Mouse (Mus musculus) neural tube, embryonic 11.5 days (tissue): ENCODE results near the gene Elfn1. TPM values are rescaled to one million over a fixed set of nuclear protein-coding genes. Genes with fewer than 3 reads are reported as not detected.

Experiments used
- ATAC-seq: fragments of 200-750 bp; cut with Nextera tagmentation; 2 replicates; pipeline ENCODE4 v1.8.0; 2017; ENCODE audit warnings: moderate number of reproducible peaks, mild to moderate bottlenecking, moderate TSS enrichment, moderate library complexity; ENCODE audit not compliant: insufficient read depth, low FRiP score, low TSS enrichment
- DNase-seq: peaks from one replicate; pipeline ENCODE4 v3.0.0-alpha.2; 2015; ENCODE audit warnings: low spot score
- H3K27ac ChIP-seq: fragments of 300-500 bp; sonication (generic); 2 replicates; pipeline ENCODE4 v1.5.1; 2014; ENCODE audit warnings: low read depth, mild to moderate bottlenecking, low read length
- H3K27me3 ChIP-seq: fragments of 300-500 bp; sonication (generic); 2 replicates; pipeline ENCODE4 v1.6.1; 2014; ENCODE audit warnings: mild to moderate bottlenecking, low read length, mixed read lengths; ENCODE audit not compliant: control insufficient read depth, insufficient read depth
- H3K36me3 ChIP-seq: fragments of 300-500 bp; sonication (generic); 2 replicates; pipeline ENCODE4 v1.6.1; 2014; ENCODE audit warnings: mild to moderate bottlenecking, low read length, moderate library complexity, mixed read lengths; ENCODE audit not compliant: control insufficient read depth, insufficient read depth
- H3K4me1 ChIP-seq: fragments of 300-500 bp; sonication (generic); 2 replicates; pipeline ENCODE4 v1.6.1; 2014; ENCODE audit warnings: low read length, mixed read lengths; ENCODE audit not compliant: control insufficient read depth, insufficient read depth
- H3K4me2 ChIP-seq: fragments of 300-500 bp; sonication (generic); 2 replicates; pipeline ENCODE4 v1.6.1; 2014; ENCODE audit warnings: low read depth, mild to moderate bottlenecking, moderate library complexity
- H3K4me3 ChIP-seq: fragments of 300-500 bp; sonication (generic); 2 replicates; pipeline ENCODE4 v1.5.1; 2014; ENCODE audit warnings: low read depth, low read length
- H3K9ac ChIP-seq: fragments of 300-500 bp; sonication (generic); 2 replicates; pipeline ENCODE4 v1.6.1; 2014; ENCODE audit warnings: mild to moderate bottlenecking, low read length
- H3K9me3 ChIP-seq: fragments of 300-500 bp; sonication (generic); 2 replicates; pipeline ENCODE4 v1.6.1; 2016; ENCODE audit warnings: low read length; ENCODE audit not compliant: control insufficient read depth
- WGBS: fragments of 180-500 bp; shearing (Covaris S2); extraction: QIAGEN DNeasy Blood & Tissue Kit; methylation state at CpG from one replicate; pipeline ENCODE4 v1.1.7; 2014; 5-methylcytosine and 5-hydroxymethylcytosine counted together
- polyA plus RNA-seq: library from polyadenylated mRNA; unstranded; fragments of >200 nt; fragmentation: Nextera tagmentation; extraction: Ambion mirVana; gene quantifications from 2 replicates; pipeline ENCODE4 v1.2.1, GENCODE M21; 2014

The Elfn1 gene
- polyA plus RNA-seq, 1 experiment from 2014 or later, result 2.3 TPM

DNA sequence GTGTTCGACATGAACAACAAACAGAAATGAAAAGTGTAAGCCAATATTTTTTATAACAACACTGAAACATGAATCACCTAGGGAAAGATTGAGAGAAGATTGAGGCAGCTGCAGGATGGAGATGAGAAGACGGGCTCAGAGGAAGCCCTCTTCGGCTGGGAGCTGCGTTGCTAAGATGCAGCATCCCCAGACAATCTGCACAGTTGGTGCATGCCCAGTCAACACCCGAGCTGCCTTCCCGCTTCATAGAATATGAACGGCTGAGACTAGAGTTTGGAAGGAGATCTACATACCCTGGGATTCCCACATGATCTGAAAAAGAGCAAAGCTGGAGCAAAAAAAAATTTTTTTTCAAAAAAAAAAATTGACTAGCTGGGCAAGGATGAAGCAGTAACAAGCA is 111.0 kb downstream of the Elfn1 start:
- Histone ChIP-seq H3K9ac (no peak overlapping the region), H3K4me1 (no peaks in the 10 kb centered on the region; the same call in 1 of the 2 replicates), H3K4me2 (no peak overlapping the region), H3K27me3 (no peaks in the 10 kb centered on the region), H3K4me3 (no peak overlapping the region), H3K27ac (no peak overlapping the region), H3K9me3 (no peaks in the 10 kb centered on the region), H3K36me3 (no peaks in the 10 kb centered on the region)
- 90% methylated on average over 7 of the region's 7 CpGs for WGBS
- ATAC-seq, result no peak
- no peak for DNase-seq

DNA sequence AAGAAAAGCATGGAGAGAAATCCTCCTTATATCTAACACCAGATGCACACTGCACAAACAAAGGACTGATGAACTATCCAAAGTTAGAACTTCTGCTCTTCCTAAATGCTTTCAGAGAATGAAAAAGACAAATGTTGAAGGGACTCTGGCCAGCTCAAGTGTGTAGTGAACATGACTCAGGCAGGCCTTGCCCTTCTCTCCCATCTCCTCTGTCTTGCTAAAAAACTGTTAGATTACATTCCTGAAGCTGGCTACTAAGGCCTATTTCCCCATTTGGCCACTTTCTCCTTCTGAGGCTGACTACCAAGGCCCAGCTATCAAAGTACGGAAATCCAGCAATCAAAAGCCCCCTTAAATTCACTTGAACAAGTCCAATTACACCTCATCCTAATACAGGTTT is 111.9 kb downstream of the Elfn1 start:
- H3K9ac ChIP-seq, result no peak overlapping the region
- H3K9me3 ChIP-seq, result no peaks in the 10 kb centered on the region
- DNase-seq, result no peak
- no peak for ATAC-seq
- no peak overlapping the region for H3K4me3 ChIP-seq
- H3K4me2 ChIP-seq, result no peak overlapping the region
- 74% methylated on average over 1 of the region's 1 CpGs for WGBS
- H3K27ac ChIP-seq, result no peak overlapping the region
- H3K27me3 ChIP-seq, result no peaks in the 10 kb centered on the region
- H3K4me1 ChIP-seq, result peaks cover 6% of the 10 kb centered on the region
- no peaks in the 10 kb centered on the region for H3K36me3 ChIP-seq

DNA sequence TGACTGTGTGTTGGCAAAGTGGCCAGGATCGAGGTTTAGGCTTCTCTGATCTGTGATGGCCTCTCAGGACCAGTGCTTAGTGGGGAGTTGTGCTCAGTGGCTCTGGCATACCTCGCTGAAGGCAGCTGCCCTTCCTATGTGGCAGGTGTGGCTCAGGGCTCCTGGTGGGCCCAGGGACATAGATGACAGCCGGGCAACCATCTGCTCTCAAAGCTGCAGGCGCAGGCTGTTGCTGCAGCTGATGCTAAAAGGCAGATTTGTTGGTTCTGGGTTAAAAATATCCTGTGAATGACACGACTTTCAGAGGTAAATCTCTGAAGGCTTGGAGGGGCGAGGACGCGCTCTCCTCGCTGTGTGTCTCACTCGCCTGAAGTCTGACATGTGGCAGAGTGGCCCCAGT is 114.0 kb downstream of the Elfn1 start:
- no peaks in the 10 kb centered on the region for H3K9me3 ChIP-seq
- no peak overlapping the region for H3K4me3 ChIP-seq
- no peak overlapping the region for H3K9ac ChIP-seq
- ATAC-seq (no peak), DNase-seq (no peak)
- 80% methylated on average over 10 of the region's 10 CpGs for WGBS
- H3K27me3 ChIP-seq, result no peaks in the 10 kb centered on the region
- no peaks in the 10 kb centered on the region for H3K36me3 ChIP-seq
- no peak overlapping the region for H3K27ac ChIP-seq
- H3K4me1 ChIP-seq, result peaks cover 9% of the 10 kb centered on the region
- H3K4me2 ChIP-seq, result no peak overlapping the region

DNA sequence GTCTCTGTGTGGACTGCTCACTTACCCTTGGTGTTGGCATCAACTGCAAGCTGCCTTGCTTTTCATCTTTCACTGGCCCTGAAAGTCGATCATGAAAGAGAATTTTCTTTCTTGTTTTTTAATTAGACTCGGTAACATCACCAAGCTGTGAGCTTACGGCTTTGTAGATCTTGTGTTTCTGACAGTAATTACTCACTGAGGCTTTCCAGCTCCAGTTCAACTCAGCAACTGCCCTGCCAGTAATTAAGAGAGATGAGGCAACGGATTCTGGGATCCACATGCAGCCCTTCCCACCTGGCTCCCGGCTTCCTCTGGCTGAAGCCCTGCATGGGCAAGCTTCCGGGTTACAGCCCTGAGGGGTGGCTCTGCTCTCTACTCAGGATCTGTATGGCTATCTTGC is 115.1 kb downstream of the Elfn1 start:
- Histone ChIP-seq H3K36me3 (no peaks in the 10 kb centered on the region), H3K4me1 (peaks cover 9% of the 10 kb centered on the region), H3K4me3 (no peak overlapping the region), H3K9ac (no peak overlapping the region), H3K27me3 (no peaks in the 10 kb centered on the region), H3K4me2 (no peak overlapping the region), H3K9me3 (no peaks in the 10 kb centered on the region), H3K27ac (no peak overlapping the region)
- 81% methylated on average over 6 of the region's 6 CpGs for WGBS
- no peak for ATAC-seq
- no peak for DNase-seq

DNA sequence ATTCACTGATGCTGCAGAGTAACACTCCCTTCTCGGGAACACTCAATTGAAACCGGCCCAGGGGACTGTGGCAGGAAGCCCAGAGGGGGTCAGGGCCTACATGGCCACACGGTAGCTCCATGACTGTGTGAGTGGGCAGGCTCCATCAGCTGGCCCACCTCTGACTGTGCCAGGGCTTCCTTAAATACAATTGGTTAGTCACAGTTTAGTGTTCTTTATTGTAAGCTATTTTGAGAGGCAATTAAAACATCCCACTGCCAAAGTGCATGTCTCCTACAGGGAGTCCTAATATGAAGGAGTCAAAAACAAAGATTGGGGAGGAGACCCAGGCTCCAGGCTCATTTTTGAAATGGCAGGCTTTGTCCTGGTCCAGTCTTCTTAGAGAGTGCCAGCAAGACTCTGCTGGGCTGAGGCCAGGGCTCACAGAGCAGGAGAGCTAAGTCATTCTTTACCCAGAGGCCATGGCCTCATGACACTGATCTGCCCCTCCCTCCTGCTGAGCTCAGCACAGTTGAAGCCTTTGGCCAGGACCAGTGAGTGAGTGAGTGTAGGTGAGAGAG is 116.3 kb downstream of the Elfn1 start:
- no peaks in the 10 kb centered on the region for H3K9me3 ChIP-seq
- no peaks in the 10 kb centered on the region for H3K27me3 ChIP-seq
- no peak for ATAC-seq
- H3K27ac ChIP-seq, result no peak overlapping the region
- H3K4me2 ChIP-seq, result no peak overlapping the region
- H3K4me3 ChIP-seq, result no peak overlapping the region
- H3K36me3 ChIP-seq, result no peaks in the 10 kb centered on the region
- peak; percentile 26 for DNase-seq
- H3K9ac ChIP-seq, result no peak overlapping the region
- 43% methylated on average over 3 of the region's 3 CpGs for WGBS
- H3K4me1 ChIP-seq, result peaks cover 9% of the 10 kb centered on the region

Other genes starting within 250 kb of the Elfn1 start
- 5.4 and 7.1 TPM in 2 replicates for gene Micall2, start 171.6 kb upstream of the Elfn1 start, polyA plus RNA-seq
- 33.4 and 35.9 TPM in 2 replicates for gene Ints1, start 132.3 kb upstream of the Elfn1 start, polyA plus RNA-seq
- gene Mafk, start 116.4 kb upstream of the Elfn1 start, polyA plus RNA-seq, result 7.0 and 8.3 TPM in 2 replicates
- 0.70 and 1.0 TPM in 2 replicates for gene Tmem184a, start 88.0 kb upstream of the Elfn1 start, polyA plus RNA-seq
- gene Gm26938, start 81.5 kb upstream of the Elfn1 start, polyA plus RNA-seq, result 0.41 TPM in 1 of 2 replicates, not detected in the other
- 71.9 and 79.8 TPM in 2 replicates for gene Psmg3, start 81.1 kb upstream of the Elfn1 start, polyA plus RNA-seq